Mouse (Mus musculus): ENCODE data around the gene Ndc1. TPM values are rescaled to one million over a fixed set of nuclear protein-coding genes. Genes with fewer than 3 reads are reported as not detected.

The Ndc1 gene
- polyA plus RNA-seq, 1 experiment from 2014 or later, result 32.5 TPM

Small RNA genes lying within 50 kb of the gene (microRNA-seq; reads per million reads assigned to microRNA genes)
- gene Gm24804, result not detected

Other genes with a start within 250 kb of the Ndc1 start
- 321 and 334 TPM in 2 replicates for gene Tmem59, start 189.4 kb upstream of the Ndc1 start, polyA plus RNA-seq (2016; fragmentation: Nextera tagmentation; extraction: Ambion mirVana)
- 15.8 and 28.3 TPM in 2 replicates for gene Tceanc2, start 188.7 kb upstream of the Ndc1 start, polyA plus RNA-seq (2016; fragmentation: Nextera tagmentation; extraction: Ambion mirVana)
- gene Ldlrad1, start 158.6 kb upstream of the Ndc1 start, polyA plus RNA-seq (2016; fragmentation: Nextera tagmentation; extraction: Ambion mirVana), result not detected in 2 replicates
- gene Lrrc42, start 114.3 kb upstream of the Ndc1 start, polyA plus RNA-seq (2016; fragmentation: Nextera tagmentation; extraction: Ambion mirVana), result 60.2 and 63.5 TPM in 2 replicates
- gene Hspb11, start 114.2 kb upstream of the Ndc1 start, polyA plus RNA-seq (2016; fragmentation: Nextera tagmentation; extraction: Ambion mirVana), result 44.4 and 47.1 TPM in 2 replicates
- not detected in 2 replicates for gene Dio1, start 60.6 kb upstream of the Ndc1 start, polyA plus RNA-seq (2016; fragmentation: Nextera tagmentation; extraction: Ambion mirVana)
- gene Yipf1, start 53.4 kb upstream of the Ndc1 start, polyA plus RNA-seq (2016; fragmentation: Nextera tagmentation; extraction: Ambion mirVana), result 38.0 and 39.5 TPM in 2 replicates
- 0.19 and 0.47 TPM in 2 replicates for gene Glis1, start 66.8 kb downstream of the Ndc1 start, polyA plus RNA-seq (2016; fragmentation: Nextera tagmentation; extraction: Ambion mirVana)

Measured in heart, embryonic 12.5 days (tissue).